Mouse (Mus musculus) hematopoietic stem cell, adult 5-6 weeks (primary cell): Measurements from ENCODE around the gene Gfy. TPM values are rescaled to one million over a fixed set of nuclear protein-coding genes. Genes with fewer than 3 reads are reported as not detected.

ENCODE experiments used
- total RNA-seq: library from RNA; stranded (forward); fragments of 172-1452, 232-1000 nt; gene quantifications from 2 replicates; pipeline ENCODE4 v1.2.3, GENCODE M21; 2017

Gene Gfy
- total RNA-seq, 1 experiment from 2014 or later, result not detected

Other genes with a start within 250 kb of the Gfy start
- not detected in 2 replicates for gene Tsks, start 236.4 kb downstream of the Gfy start, total RNA-seq
- 0.20 TPM in 1 of 2 replicates, not detected in the other for gene Cpt1c, start 204.7 kb downstream of the Gfy start, total RNA-seq
- 156 and 185 TPM in 2 replicates for gene Prmt1, start 193.0 kb downstream of the Gfy start, total RNA-seq
- gene Irf3, start 181.9 kb downstream of the Gfy start, total RNA-seq, result 75.7 and 137 TPM in 2 replicates
- 19.8 and 35.1 TPM in 2 replicates for gene Bcl2l12, start 180.9 kb downstream of the Gfy start, total RNA-seq
- gene Scaf1, start 163.2 kb downstream of the Gfy start, total RNA-seq, result 11.3 and 13.8 TPM in 2 replicates
- gene Rras, start 161.6 kb downstream of the Gfy start, total RNA-seq, result 1.9 and 9.0 TPM in 2 replicates
- gene Prr12, start 126.7 kb downstream of the Gfy start, total RNA-seq, result 3.9 and 4.6 TPM in 2 replicates
- gene Nosip, start 117.1 kb downstream of the Gfy start, total RNA-seq, result 56.2 and 72.8 TPM in 2 replicates
- 6.6 and 6.7 TPM in 2 replicates for gene Prrg2, start 116.9 kb downstream of the Gfy start, total RNA-seq
- 41.8 and 52.6 TPM in 2 replicates for gene Rcn3, start 87.3 kb downstream of the Gfy start, total RNA-seq
- 15.3 and 23.1 TPM in 2 replicates for gene Fcgrt, start 75.7 kb downstream of the Gfy start, total RNA-seq
- 1,545 and 1,649 TPM in 2 replicates for gene Rps11, start 55.1 kb downstream of the Gfy start, total RNA-seq
- 3,499 and 4,043 TPM in 2 replicates for gene Rpl13a, start 50.8 kb downstream of the Gfy start, total RNA-seq
- gene Gm45713, start 43.3 kb downstream of the Gfy start, total RNA-seq, result 0.35 and 0.56 TPM in 2 replicates
- gene Flt3l, start 43.1 kb downstream of the Gfy start, total RNA-seq, result 15.7 and 18.9 TPM in 2 replicates
- 38.0 and 60.7 TPM in 2 replicates for gene Pih1d1, start 25.3 kb downstream of the Gfy start, total RNA-seq
- 25.0 and 32.6 TPM in 2 replicates for gene Aldh16a1, start 25.0 kb downstream of the Gfy start, total RNA-seq
- gene Slc17a7, start 15.6 kb downstream of the Gfy start, total RNA-seq, result 1.0 TPM in 1 of 2 replicates, not detected in the other
- not detected in 2 replicates for gene Pth2, start 1.4 kb upstream of the Gfy start, total RNA-seq
- gene Ccdc155, start 25.3 kb upstream of the Gfy start, total RNA-seq, result 0.60 and 0.75 TPM in 2 replicates
- 37.0 TPM in 2 replicates for gene Dkkl1, start 32.6 kb upstream of the Gfy start, total RNA-seq
- 5.1 and 9.9 TPM in 2 replicates for gene Tead2, start 36.2 kb upstream of the Gfy start, total RNA-seq
- gene Cd37, start 59.5 kb upstream of the Gfy start, total RNA-seq, result 76.4 and 103 TPM in 2 replicates
- not detected in 2 replicates for gene Slc6a16, start 61.5 kb upstream of the Gfy start, total RNA-seq
- gene Slc6a21, start 97.9 kb upstream of the Gfy start, total RNA-seq, result 0.19 TPM in 1 of 2 replicates, not detected in the other
- gene Trpm4, start 154.2 kb upstream of the Gfy start, total RNA-seq, result 3.2 and 10.8 TPM in 2 replicates
- not detected in 2 replicates for gene Hrc, start 155.7 kb upstream of the Gfy start, total RNA-seq
- gene Ppfia3, start 187.4 kb upstream of the Gfy start, total RNA-seq, result not detected in 2 replicates
- 3.2 TPM in 1 of 2 replicates, not detected in the other for gene Lin7b, start 191.0 kb upstream of the Gfy start, total RNA-seq
- gene Snrnp70, start 216.2 kb upstream of the Gfy start, total RNA-seq, result 498 and 589 TPM in 2 replicates
- not detected in 2 replicates for gene Kcna7, start 226.1 kb upstream of the Gfy start, total RNA-seq
- 0.79 TPM in 1 of 2 replicates, not detected in the other for gene Ntf5, start 234.1 kb upstream of the Gfy start, total RNA-seq
- gene Lhb, start 241.3 kb upstream of the Gfy start, total RNA-seq, result not detected in 2 replicates